Mouse (Mus musculus) left cerebral cortex, adult 18-20 months (tissue): ENCODE measurements at regions not wholly inside any gene's neighbourhood (a gene's known extent, or its start where the extent isn't known, plus 50 kb on each side); places are given as distances from the start of the nearest gene placed in this dataset.
A peak's percentile ranks its signal among the peaks of the same experiment; 100 is the strongest.

ENCODE experiments used
- DNase-seq, 2 experiments: peaks; one replicate each; pipeline ENCODE4 v3.0.0; 2021 to 2022; ENCODE audit warnings: low spot score in 2 of 2, mixed read lengths in 1 of 2

- DNase-seq, result peak; percentile 38 to 44
Measured at GRCm38 (mm10) chr5:119213196-119213595, 457.3 kb upstream of the Tbx3 start.

- DNase-seq, result peak in 1 of 2 experiments; percentile 5
Measured at GRCm38 (mm10) chr5:119213692-119214357, 456.6 kb upstream of the Tbx3 start.

GRCm38 (mm10) chr5:119214937-119215336 is 455.5 kb upstream of the Tbx3 start:
- no peak for DNase-seq

GRCm38 (mm10) chr5:119215364-119215763 is 455.1 kb upstream of the Tbx3 start:
- DNase-seq, result no peak

- DNase-seq, result no peak
Measured at GRCm38 (mm10) chr5:119216146-119216545, 454.3 kb upstream of the Tbx3 start.

- no peak for DNase-seq
Measured at GRCm38 (mm10) chr5:119217077-119217476, 453.4 kb upstream of the Tbx3 start.

- DNase-seq, result no peak
Measured at GRCm38 (mm10) chr5:119228691-119229090, 441.8 kb upstream of the Tbx3 start.

- no peak for DNase-seq
Measured at GRCm38 (mm10) chr5:119232941-119233340, 437.5 kb upstream of the Tbx3 start.

GRCm38 (mm10) chr5:119235884-119236283 is 434.6 kb upstream of the Tbx3 start:
- DNase-seq, result no peak

- DNase-seq, result peak; percentile 61 to 71
Measured at GRCm38 (mm10) chr5:119246824-119247223, 423.6 kb upstream of the Tbx3 start.

GRCm38 (mm10) chr5:119248626-119249025 is 421.8 kb upstream of the Tbx3 start:
- no peak for DNase-seq

- DNase-seq, result no peak
Measured at GRCm38 (mm10) chr5:119249124-119249718, 421.2 kb upstream of the Tbx3 start.

- DNase-seq, result no peak
Measured at GRCm38 (mm10) chr5:119251311-119252047, 419.0 kb upstream of the Tbx3 start.

- DNase-seq, result no peak
Measured at GRCm38 (mm10) chr5:119257374-119258120, 412.9 kb upstream of the Tbx3 start.

GRCm38 (mm10) chr5:119258831-119259230 is 411.6 kb upstream of the Tbx3 start:
- DNase-seq, result no peak

GRCm38 (mm10) chr5:119265149-119265890 is 405.1 kb upstream of the Tbx3 start:
- DNase-seq, result peak; percentile 9 to 16

GRCm38 (mm10) chr5:119271234-119271852 is 399.1 kb upstream of the Tbx3 start:
- DNase-seq, result no peak

GRCm38 (mm10) chr5:119273203-119273602 is 397.3 kb upstream of the Tbx3 start:
- no peak for DNase-seq

- DNase-seq, result no peak
Measured at GRCm38 (mm10) chr5:119273615-119274014, 396.9 kb upstream of the Tbx3 start.

GRCm38 (mm10) chr5:119274817-119275494 is 395.5 kb upstream of the Tbx3 start:
- no peak for DNase-seq
